Mouse (Mus musculus): ENCODE measurements at regions not wholly inside any gene's neighbourhood (a gene's known extent, or its start where the extent isn't known, plus 50 kb on each side); places are given as distances from the start of the nearest gene placed in this dataset.

DNA sequence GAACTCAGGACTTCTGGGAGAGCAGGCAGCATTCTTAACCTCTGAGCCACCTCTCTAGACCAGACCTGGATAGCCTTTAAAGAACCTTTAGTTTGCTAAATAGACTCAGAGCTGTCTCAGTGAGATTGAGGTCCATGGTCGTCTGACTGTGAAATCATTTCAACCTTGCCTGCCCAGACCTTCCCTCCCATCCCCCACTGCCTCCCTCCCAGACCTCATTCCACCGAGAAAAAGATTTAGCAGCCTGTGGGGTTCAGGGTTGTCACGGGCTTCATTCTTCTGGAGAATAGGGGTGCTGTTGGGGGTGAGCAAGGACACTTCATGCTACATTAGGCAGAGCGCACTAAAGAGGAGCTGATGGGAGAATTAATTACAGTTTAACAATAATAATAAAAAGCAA, 126.7 kb upstream of the Neo1 start:
- intact Hi-C loops (cut with DNase I) = no loop called here
- DNase-seq (ENCODE audit: low spot score in 2 of 2) = no peak

DNA sequence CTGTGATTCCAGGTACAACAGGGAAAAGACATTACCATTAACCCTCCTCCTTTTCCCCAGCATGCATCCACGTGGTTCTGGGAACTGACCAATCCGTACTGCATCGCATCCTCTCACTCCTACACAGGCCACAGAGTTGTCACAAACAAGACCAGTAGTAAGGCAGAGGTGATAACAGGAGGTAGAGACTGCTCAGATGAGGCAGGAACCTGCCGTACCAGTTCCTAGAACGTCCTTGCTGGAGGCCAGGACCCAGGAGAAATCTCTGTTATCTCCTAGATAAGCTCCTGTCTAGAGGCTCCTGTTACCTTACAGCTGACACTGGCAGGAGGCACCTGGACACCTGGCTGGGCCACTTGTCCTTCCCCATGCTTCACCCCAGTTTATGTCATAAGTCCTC, 121.4 kb upstream of the Neo1 start:
- intact Hi-C loops (cut with DNase I) = no loop called here
- no peak for DNase-seq (ENCODE audit: low spot score in 2 of 2)

DNA sequence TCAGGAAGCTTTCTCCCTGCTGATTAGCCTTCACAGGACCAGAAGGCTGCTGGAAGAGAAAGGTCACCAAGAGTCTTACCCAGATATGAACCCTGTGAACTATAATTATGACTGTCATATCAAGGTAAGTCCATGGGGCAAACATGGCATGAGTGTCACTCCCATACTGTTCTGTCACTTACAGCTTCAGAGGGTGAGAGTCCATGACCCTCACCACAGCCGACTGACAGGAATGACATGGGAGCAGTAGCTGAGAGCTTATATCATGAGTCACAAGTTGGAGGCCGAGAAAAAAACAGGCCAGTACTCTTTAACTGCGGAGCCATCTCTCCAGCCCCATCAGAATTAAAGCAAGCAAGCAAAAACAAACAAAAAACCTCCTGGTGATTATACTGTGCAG, 117.7 kb upstream of the Neo1 start:
- DNase-seq (ENCODE audit: low spot score in 2 of 2) = no peak
- intact Hi-C loops (cut with DNase I) = no loop called here

DNA sequence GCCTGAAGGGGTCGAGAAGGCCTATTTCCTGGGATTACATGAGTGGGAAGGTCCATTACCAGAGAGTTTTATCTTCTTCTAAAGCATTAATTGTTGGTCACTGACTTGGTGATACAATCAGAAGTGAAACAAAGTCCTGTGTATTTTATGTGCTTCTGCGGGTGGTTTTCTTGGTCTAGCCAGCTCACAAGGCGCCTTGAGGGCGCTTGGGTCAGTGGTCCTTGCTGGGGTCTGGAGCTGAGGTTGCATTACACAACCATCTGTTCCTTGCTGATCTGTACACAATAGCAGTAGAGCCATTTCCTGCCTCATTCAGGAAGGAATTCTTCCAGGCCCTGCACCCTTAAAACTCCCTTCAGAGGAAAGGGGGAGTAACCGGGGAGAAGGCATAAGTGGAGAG, 116.9 kb upstream of the Neo1 start:
- intact Hi-C loops (cut with DNase I) = no loop called here
- no peak for DNase-seq (ENCODE audit: low spot score in 2 of 2)

DNA sequence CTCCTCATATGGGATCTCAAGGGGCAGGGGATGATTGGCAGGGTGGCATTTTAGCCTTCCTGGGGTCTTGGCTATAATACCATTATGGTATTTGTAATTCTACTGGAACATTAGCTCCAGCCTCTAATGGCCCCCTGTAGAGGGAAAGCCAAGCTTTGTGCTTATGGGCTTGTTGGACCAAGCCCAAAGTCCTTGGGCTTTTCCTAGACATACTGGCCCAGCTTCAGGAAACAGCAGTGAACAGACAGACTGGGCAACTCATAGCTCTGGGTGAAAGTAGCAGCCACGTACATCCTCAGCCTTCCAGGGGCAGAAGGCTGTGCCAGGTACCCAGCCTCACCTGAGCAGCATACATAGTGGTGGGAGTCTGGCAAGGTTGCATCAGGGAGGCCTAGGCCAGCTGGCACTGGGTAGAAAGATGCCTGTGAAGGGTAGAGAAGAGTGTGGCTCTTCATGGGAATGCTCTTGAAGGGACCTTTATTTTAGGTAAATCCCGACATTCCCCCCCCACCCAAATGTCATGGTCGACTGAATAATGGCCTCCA, 108.1 kb upstream of the Neo1 start:
- DNase-seq (ENCODE audit: low spot score in 2 of 2) = no peak
- intact Hi-C loops (cut with DNase I) = no loop called here

DNA sequence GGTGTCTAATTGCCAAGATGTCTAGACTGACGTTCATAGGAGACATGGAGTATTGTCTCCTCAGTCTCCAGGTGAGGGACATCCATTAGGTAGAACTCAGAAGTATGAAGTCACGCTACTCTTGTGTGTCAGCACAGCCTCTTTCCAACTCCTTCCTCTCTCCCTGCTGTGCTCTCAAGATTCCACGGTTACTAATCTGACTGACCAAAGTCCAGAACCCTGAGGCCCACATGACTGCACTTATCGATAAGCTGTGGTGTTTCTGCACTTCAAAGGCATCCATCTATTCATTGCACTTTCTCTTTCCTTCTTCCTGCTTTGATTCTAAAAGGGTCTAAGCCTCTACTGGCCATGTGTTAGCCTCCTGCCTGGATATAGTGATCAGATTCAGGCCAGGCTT, 107.4 kb upstream of the Neo1 start:
- intact Hi-C loops (cut with DNase I) = no loop called here
- no peak for DNase-seq (ENCODE audit: low spot score in 2 of 2)

DNA sequence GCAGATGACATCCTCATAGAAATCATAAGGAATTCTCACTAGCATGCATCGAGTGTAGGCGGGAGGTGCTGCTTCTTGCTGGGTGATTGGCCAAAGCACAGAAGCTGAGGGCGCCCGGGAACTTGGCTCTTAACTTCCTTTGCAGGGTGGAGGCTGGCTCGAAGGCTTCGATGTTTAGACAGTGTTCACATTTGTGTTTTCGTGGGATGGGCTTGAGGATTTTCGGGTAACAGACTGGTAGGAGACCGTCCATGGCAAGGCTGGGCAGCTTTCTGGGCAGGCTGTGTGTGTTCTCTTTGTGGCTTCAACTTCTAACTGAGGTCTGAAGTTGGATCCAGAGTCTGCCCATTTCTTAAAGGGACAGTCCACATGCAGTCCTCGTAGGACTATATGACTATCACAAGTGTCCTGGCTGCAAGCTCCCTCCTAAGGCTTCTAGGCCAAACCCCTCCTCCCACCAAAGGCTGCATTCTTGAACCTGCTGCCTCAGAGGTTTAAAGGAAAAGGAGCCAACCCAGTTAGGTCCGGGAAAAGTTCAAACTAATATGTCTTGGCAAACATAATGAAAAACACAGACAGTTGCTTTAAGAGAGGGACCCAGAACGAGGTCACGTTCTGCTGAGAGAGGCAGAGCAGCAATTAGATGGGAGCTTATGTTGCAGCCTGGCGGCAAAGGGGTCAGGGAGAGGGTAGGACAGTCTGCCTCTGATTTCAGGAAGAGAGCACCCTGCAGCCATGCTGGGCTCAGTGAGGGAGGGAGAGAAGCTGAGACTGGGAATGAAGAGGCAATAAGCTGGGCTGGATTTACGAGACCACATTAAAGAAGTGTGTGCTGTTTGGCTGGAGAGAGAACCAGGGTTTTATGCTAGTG, 98.2 kb upstream of the Neo1 start:
- peak; percentile 35 to 53 for DNase-seq (ENCODE audit: low spot score in 2 of 2)
- intact Hi-C loops (cut with DNase I) = no loop called here

DNA sequence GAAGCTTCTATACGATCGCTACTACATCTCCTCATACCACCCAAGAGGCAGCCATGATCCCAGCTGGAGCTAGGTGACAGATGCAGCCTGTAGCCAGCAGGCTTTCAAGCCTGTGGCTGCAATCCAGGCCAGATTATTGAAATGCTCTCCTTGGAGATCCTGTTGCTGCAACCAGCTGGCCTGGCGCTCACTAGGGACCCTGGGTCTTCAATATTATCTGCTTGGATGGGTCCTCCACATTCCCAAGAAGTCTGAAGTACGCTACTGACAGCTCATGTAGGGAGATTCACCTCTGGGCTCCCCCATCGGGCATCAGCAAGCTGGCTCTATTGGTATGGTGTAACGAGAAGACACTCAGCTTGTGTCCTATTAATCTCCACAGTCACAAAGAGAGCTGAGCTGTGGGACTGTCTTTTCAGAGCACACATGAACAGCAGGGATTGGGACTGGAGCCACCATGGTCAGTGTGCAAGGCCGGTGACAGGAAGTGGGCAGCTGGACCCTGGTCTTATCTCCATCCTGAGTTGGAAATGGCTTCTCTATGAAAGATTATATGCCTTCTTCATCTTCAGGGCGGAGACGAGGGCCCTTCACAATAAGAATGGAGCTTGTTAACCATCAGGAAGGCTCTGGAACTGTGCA, 93.6 kb upstream of the Neo1 start:
- intact Hi-C loops (cut with DNase I) = no loop called here
- DNase-seq (ENCODE audit: low spot score in 2 of 2) = no peak

DNA sequence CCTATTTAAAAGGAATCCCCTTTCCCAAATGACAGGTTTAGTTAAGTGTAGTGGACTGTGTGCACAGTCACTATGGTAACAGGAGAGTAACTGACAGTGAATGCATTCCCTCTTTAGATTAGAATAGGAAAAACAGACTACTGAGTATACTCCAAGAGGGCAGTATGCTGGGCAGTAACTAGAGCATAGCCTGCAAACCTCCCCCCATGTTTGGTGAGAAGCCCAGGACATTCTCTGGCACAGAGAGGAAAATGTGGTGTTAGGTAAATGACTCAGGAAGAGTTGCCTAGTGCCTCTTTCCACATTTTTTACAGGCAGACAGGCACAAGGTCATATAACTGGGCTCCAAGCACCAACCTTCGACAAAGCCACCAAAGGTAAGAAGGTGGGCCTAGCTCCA, 93.0 kb upstream of the Neo1 start:
- DNase-seq (ENCODE audit: low spot score in 2 of 2) = no peak
- intact Hi-C loops (cut with DNase I) = no loop called here

DNA sequence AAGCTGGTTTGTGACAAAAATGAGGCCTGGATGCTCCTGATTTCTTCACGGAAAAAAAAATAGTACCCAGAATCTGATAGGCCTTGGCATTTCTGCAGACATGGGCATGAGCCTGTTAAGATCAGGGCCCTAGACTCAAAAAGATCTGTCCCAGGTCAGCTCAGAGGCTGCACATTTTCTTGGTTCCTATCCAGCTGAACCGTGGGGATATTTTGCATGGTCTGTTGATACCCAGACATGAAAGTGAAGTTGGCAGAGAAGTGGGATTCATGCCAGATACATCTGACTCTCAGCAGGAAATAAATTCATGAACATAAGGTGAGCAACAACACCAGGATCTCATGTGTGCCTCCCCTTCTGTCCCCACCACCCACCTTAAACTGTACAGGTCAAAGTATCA, 91.8 kb upstream of the Neo1 start:
- DNase-seq (ENCODE audit: low spot score in 2 of 2) = no peak

DNA sequence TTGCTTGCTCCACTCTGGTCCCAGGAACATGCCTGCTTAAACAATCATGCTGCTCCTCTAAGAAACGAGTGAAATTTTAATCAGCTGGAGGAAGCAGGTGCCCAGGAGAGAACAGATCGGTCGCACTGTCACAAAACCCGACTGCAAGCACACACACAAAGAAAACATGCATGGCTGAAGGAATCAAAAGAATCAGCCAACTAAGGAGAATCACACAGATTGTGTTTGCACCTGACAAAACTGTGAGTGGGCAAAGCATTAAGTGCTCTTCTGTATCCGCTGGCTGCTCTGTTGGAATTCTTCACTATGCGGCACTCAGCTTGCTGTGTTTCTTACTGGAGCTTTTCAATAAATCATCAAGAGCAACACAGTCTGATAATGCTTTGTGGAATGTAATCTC, 89.6 kb upstream of the Neo1 start:
- DNase-seq (ENCODE audit: low spot score in 2 of 2) = no peak
- intact Hi-C loops (cut with DNase I) = no loop called here

More for the DNA sequence above, 91.8 kb upstream of the Neo1 start:
- intact Hi-C loops (cut with DNase I) = no loop called here

DNA sequence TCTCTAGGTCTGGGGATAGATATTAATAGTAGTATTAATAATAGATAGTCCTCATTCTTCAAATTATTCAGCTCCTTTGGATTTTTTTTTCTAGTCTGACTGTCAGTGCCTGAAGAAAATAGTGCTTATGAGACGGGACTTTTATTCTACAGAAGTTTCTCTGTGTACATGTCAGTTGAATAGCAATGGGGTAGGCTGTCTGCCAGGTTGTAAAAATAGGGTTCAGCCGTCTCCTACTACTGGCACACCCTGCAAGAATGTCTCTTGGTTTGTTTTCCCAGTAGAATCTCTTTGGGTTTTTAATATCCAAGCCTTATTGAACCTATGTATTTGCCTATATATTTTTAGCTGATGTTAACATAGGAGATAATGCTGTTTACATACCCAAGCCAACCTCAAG, 80.3 kb upstream of the Neo1 start:
- intact Hi-C loops (cut with DNase I) = loop anchor here (5.0 kb wide), 1 partner anchor 79 kb away; the partner anchor contains the start of gene Neo1
- DNase-seq (ENCODE audit: low spot score in 2 of 2) = no peak

DNA sequence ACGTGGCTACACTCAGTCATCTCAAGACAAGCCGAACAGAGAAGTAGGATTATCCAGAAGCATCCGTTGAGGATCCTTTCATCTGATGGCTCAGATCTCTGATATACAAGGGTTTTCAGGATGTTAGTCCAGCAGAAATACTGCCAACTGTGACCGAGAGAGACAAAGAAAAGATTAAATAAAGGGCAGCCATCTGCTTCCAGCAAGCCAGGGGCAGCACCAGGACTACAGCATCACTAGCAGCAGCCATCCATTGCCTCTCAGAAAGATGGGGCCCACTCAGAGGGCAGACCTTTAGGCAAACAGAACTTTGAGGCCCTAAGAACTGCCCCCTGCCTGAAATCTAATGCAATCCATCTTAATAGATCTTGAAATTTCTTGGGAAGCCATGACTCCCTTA, 77.6 kb upstream of the Neo1 start:
- DNase-seq (ENCODE audit: low spot score in 2 of 2) = no peak
- intact Hi-C loops (cut with DNase I) = no loop called here

DNA sequence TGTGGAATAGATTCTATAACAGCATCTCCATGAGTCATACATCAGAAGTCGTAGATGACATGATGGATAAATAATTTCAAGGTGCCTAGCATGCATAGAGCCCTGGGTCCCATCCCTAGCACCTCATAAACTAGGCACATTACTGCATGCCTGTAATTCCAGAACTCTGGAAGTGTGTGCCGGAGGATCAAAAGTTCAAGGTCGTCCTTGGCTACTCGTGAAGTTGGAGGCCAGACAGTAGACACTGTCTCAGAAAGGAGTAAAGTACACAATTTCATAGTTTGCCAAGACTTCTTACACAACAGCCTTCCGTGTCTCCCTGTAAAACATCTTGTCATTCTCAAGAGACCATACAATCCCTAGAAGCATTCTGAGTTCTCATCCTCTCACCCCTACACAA, 63.5 kb upstream of the Neo1 start:
- DNase-seq (ENCODE audit: low spot score in 2 of 2) = no peak
- intact Hi-C loops (cut with DNase I) = no loop called here

DNA sequence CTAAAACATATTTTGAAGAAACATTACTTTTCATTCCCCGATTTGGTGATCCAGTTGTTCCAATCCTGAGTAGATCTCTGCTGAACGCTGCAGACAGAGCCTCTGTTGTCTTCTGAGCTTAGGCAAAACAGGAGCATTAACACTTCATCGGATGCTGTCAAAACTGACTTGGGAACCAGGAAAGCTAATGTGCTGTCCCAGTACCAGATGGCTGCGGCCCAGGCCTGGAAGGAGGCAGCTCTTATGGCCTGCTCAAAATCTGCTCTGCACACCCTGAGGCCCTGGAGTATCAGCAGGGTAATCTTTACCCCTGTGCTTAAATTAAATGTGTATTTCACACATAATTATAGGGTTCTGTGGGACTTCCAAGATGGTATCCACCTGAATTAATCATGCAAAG, 61.3 kb upstream of the Neo1 start:
- DNase-seq (ENCODE audit: low spot score in 2 of 2) = no peak
- intact Hi-C loops (cut with DNase I) = no loop called here

DNA sequence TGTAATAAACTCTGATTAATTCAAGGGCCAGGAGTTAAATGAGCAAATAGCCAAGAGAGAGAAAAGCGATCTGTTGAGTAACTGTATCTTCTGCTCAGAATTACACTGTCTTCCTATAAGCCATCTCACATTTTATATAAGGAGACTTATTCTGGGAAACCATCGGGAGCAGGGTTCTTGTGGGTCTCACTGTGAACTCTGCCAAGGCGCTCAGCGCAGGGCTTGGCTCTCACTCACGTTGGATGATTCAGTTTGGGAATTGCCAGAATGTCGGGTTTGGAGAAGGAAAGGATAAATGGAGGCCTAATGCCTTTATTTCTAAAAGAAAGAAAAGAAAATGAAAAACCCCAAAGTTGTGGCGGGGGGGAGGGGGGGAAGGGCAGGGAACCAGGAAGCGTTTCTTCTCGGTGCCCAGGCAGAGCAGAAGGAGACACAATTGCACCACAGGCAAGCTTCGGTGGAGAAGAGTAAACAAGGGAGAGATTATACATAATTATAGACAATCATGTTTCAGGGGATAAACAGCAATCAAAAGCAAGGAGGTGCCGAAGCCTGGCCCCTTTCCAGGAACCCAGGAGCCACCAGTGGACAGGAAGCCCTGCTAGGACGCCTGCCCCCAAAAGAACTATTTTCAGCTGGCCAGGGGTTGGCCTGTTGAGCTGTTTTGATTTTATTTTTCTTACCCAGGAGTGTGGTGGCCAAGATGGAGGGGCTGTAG, 60.5 kb upstream of the Neo1 start:
- DNase-seq (ENCODE audit: low spot score in 2 of 2) = peak; percentile 23 to 64

DNA sequence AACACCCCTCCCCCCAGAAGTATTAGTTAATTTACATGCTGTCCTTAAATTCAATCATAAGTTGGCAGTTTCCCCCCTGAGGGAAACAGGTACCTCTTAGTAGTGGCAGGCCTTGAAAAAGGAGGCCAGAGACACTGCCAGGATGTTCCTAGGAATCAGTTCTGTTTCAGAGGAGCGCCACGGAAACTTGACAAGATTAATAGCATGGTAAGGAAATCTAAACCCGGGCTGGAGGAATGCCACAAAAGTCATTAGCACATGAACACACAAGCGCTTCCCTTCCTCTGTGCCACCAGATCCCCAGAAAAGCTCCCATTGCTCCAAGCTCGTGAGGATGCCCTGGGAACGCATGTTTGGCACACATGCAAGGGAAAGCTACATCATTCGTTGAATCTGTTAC, 59.4 kb upstream of the Neo1 start:
- intact Hi-C loops (cut with DNase I) = no loop called here
- DNase-seq (ENCODE audit: low spot score in 2 of 2) = no peak

More for the DNA sequence above, 60.5 kb upstream of the Neo1 start:
- intact Hi-C loops (cut with DNase I) = no loop called here

DNA sequence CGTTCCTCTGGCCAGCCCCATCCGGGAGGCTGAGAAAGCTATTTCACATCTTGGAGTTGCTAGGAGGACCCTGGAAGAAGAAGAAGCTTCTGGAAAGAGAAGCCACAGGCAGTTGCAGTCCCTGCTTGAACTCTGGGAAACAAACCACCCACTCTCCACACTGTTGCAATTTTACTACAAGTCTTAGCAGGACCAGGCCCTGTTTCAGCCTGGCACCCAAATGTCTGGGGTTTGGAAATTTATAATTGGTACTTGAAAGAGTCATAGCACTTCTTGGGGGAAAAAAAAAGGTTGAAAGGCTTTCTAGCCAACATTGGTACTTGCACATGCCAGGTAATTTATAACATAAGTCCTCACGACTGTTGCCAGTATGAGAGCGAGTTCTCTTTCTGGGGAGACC, 57.9 kb upstream of the Neo1 start:
- DNase-seq (ENCODE audit: low spot score in 2 of 2) = no peak
- intact Hi-C loops (cut with DNase I) = no loop called here

DNA sequence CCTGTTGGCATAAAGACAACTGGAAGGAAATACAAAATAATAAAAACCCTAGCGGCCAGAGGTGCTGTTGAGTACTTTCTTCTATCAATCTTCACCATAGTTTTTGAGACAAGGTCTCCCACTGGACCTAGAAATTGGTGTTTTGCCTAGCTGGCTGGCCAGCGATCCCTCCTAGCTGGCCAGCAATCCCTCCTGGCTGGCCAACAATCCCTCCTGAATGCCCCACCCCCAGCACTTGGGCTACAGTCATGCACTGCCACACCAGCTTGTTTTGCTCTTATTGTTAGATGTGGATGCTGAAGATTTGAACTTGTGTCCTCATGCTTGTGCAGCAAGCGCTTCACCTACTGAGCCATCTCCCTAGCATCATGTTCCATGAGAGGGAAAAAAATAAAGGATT, 54.9 kb upstream of the Neo1 start:
- no peak for DNase-seq (ENCODE audit: low spot score in 2 of 2)

DNA sequence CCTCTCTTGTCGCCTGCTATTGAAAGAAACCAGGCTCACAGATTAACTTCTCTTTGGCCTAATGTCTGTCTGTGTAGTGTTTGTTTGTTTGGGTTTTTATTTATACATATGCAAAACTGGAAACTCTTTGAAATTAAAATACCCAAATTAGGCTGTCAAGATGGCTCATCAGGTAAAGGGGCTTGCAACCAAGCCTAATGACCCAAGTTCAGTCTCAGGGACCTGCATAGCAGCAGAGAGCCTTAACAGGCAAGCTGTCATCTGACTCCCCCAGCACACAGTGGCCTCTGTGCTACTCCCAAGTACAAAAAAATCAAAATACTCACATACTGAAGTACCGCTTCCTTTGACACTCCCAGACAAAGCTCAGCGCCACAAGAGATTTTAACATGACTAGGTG, 51.5 kb upstream of the Neo1 start:
- no peak for DNase-seq (ENCODE audit: low spot score in 2 of 2)
- intact Hi-C loops (cut with DNase I) = no loop called here

More for the DNA sequence above, 54.9 kb upstream of the Neo1 start:
- intact Hi-C loops (cut with DNase I) = no loop called here

DNA sequence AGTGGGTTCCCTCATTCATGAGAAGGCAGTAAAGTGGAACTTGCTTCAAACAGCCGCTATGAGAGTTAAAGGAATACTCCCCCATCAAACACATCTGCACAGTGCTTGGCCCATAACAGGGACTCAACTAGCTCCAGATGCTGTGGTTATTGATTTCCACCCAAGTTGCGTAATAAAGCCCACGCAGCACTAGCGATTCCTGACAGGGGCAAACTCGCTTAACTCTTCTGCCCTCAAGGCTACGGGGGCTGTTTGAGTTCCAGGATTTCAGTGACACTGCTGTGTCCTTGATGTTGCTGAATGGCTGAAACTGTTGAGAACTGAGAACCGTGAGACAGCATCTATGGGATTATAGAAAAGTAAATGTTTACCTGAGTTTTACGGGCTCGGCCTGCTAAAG, 50.9 kb upstream of the Neo1 start:
- no peak for DNase-seq (ENCODE audit: low spot score in 2 of 2)
- intact Hi-C loops (cut with DNase I) = no loop called here
